Mouse (Mus musculus): Measurements from ENCODE around the gene Prrt1. TPM values are rescaled to one million over a fixed set of nuclear protein-coding genes. Genes with fewer than 3 reads are reported as not detected.
A peak's percentile ranks its signal among the peaks of the same experiment; 100 is the strongest.

Gene Prrt1
- total and polyA plus RNA-seq, 2 experiments from 2014 or later = 7.3 to 8.1 TPM

DNA sequence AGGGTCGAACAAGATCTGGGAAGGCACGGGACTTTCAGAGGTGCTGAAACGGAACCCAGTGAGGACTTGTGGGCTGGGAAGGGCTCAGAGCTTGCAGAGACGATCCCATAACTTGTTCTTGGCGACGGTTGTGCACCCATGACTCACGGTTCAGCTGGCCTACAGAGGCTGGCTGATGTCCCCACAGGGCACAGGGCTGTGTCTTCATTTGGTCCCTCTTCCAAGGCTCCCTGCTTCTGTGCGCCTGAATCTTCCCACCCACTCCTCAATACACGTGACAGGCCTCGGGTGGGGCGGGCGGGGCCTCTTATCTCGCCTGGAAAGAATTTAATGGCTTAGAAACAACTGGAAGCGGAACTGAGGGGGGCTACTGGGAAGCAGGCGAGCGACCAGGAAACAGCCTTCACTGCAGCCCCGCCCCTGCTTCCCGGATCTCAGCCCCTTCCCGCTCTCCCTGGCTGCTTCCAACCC is 31.8 kb downstream of the Prrt1 start:
- Histone ChIP-seq H3K4me3 (ENCODE audit: low read length) (peak overlapping the region; percentile 4; the same call in 1 of the 2 replicates), H3K9ac (replicated peaks; ENCODE audit: low read length) (no peak overlapping the region), H3K4me1 (ENCODE audit: insufficient read depth, low read length) (peaks cover 4% of the 10 kb centered on the region; the same call in 1 of the 2 replicates), H3K27ac (peak overlapping the region; percentile 15; the same call in 1 of the 2 replicates), H3K9me3 (ENCODE audit: low read length) (no peaks in the 10 kb centered on the region), H3K36me3 (ENCODE audit: insufficient read depth, low read length) (no peaks in the 10 kb centered on the region), H3K27me3 (ENCODE audit: insufficient read depth, low read length) (peaks cover 5% of the 10 kb centered on the region; the same call in 1 of the 2 replicates), H3K4me2 (ENCODE audit: low read depth, low read length) (peak overlapping the region; percentile 34)
- TF ChIP-seq CTCF (IDR thresholded peaks at IDR 0.05; ENCODE audit: low read depth) = no peak
- no peak for DNase-seq (ENCODE audit: low spot score)
- WGBS = 12% methylated on average over 19 of the region's 19 CpGs
- no peak for ATAC-seq

DNA sequence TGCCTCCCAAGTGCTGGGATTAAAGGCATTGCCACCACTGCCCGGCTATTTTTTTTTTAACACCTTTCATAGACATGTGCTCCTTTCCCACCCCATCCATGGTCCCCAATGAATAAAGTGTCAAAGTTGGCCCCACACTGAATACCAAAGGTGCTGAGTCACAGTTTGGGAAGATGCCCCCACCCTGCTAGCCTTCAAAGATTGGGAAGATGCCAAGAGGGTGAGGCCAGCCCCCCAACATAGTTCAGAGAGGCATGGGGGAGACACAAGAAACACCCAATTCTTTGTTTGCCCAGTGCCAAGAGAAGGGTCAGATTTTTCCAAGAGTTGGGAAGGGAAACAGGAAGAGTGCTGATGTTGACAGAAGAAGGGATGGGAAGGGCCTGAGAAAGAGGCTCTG is 33.1 kb downstream of the Prrt1 start:
- WGBS = 76% methylated on average over 1 of the region's 1 CpGs
- ATAC-seq = no peak

DNA sequence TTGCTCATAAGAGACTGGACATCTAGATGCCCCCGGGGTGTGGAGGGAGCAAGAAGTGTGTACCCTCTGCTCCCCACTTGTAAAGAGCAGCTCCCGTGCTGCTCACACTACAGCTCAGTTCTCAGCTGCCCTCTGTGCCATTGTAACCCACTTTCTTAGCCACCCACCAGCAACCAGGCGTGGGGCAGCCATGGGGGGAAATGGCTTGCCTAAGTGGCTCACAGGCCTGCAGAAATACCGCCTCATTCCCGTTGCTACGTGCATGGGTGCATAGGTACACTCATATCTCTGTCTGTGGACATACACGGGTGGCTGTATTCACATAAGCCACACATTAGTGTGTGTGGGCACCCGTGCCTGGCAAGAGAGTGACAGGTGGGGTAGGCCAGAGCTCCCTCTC is 33.6 kb downstream of the Prrt1 start:
- 82% methylated on average over 8 of the region's 8 CpGs for WGBS
- Histone ChIP-seq H3K4me2 (ENCODE audit: low read depth, low read length) (no peak overlapping the region), H3K9me3 (ENCODE audit: low read length) (no peaks in the 10 kb centered on the region), H3K27me3 (ENCODE audit: insufficient read depth, low read length) (peaks cover 5% of the 10 kb centered on the region; the same call in 1 of the 2 replicates), H3K27ac (no peak overlapping the region), H3K4me3 (ENCODE audit: low read length) (no peak overlapping the region), H3K9ac (replicated peaks; ENCODE audit: low read length) (no peak overlapping the region), H3K4me1 (ENCODE audit: insufficient read depth, low read length) (no peaks in the 10 kb centered on the region; the same call in 1 of the 2 replicates), H3K36me3 (ENCODE audit: insufficient read depth, low read length) (no peaks in the 10 kb centered on the region)
- no peak for ATAC-seq
- no peak for TF ChIP-seq CTCF (IDR thresholded peaks at IDR 0.05; ENCODE audit: low read depth)
- no peak for DNase-seq (ENCODE audit: low spot score)

More for the DNA sequence above, 33.1 kb downstream of the Prrt1 start:
- no peak overlapping the region for H3K27ac ChIP-seq
- no peaks in the 10 kb centered on the region for H3K36me3 ChIP-seq (ENCODE audit: insufficient read depth, low read length)
- no peak overlapping the region for H3K9ac ChIP-seq (replicated peaks; ENCODE audit: low read length)
- no peak overlapping the region for H3K4me2 ChIP-seq (ENCODE audit: low read depth, low read length)
- H3K27me3 ChIP-seq (ENCODE audit: insufficient read depth, low read length) = peaks cover 5% of the 10 kb centered on the region; the same call in 1 of the 2 replicates
- TF ChIP-seq CTCF (IDR thresholded peaks at IDR 0.05; ENCODE audit: low read depth) = no peak
- H3K9me3 ChIP-seq (ENCODE audit: low read length) = no peaks in the 10 kb centered on the region
- no peak for DNase-seq (ENCODE audit: low spot score)
- no peaks in the 10 kb centered on the region; the same call in 1 of the 2 replicates for H3K4me1 ChIP-seq (ENCODE audit: insufficient read depth, low read length)
- no peak overlapping the region for H3K4me3 ChIP-seq (ENCODE audit: low read length)

DNA sequence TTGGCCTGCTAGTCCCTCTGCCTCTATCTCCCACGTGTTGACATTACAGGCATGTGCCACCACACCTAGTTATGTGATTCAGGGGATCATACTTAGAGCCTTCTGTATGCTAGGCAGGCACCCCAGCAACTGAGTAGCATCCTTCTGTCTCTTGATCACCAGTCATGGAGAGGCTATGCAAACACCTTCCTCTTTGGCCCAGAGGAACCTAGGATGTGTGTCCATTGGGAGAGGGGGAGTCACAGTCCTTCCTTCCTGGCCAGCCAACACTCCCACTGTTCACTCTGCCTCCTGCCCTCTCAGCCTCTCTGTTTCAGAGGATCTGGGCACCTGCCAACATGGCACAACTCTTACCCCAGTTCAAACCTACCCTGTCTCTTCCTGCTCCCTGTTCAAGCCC is 34.2 kb downstream of the Prrt1 start:
- 32% methylated on average over 1 of the region's 1 CpGs for WGBS
- no peak for ATAC-seq
- no peak overlapping the region for H3K4me3 ChIP-seq (ENCODE audit: low read length)
- no peak overlapping the region for H3K27ac ChIP-seq
- peaks cover 5% of the 10 kb centered on the region; the same call in 1 of the 2 replicates for H3K27me3 ChIP-seq (ENCODE audit: insufficient read depth, low read length)
- no peaks in the 10 kb centered on the region for H3K9me3 ChIP-seq (ENCODE audit: low read length)
- no peaks in the 10 kb centered on the region; the same call in 1 of the 2 replicates for H3K4me1 ChIP-seq (ENCODE audit: insufficient read depth, low read length)
- no peak for TF ChIP-seq CTCF (IDR thresholded peaks at IDR 0.05; ENCODE audit: low read depth)
- no peak overlapping the region for H3K9ac ChIP-seq (replicated peaks; ENCODE audit: low read length)
- no peak overlapping the region for H3K4me2 ChIP-seq (ENCODE audit: low read depth, low read length)
- DNase-seq (ENCODE audit: low spot score) = no peak
- no peaks in the 10 kb centered on the region for H3K36me3 ChIP-seq (ENCODE audit: insufficient read depth, low read length)

DNA sequence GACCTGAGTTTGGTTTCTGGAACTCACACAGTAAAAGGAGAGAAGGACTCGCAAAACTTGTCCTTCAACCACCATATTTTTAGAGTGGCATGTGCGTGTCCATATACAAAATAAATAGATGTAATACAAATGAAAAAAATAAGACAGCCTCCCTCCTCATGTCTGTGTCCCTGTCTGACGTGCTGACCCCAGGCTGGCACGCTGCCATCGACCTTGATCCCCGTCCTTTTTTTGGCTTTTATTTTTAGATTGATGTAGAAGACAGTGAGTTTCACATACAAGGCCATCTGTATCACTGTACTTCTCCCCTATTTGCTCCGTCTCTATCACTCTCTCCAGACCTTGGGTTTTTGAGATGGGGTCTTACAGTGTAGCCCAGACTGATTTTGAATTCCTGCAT is 35.1 kb downstream of the Prrt1 start:
- Histone ChIP-seq H3K9me3 (ENCODE audit: low read length) (no peaks in the 10 kb centered on the region), H3K27ac (no peak overlapping the region), H3K4me2 (ENCODE audit: low read depth, low read length) (no peak overlapping the region), H3K9ac (replicated peaks; ENCODE audit: low read length) (no peak overlapping the region), H3K36me3 (ENCODE audit: insufficient read depth, low read length) (no peaks in the 10 kb centered on the region), H3K27me3 (ENCODE audit: insufficient read depth, low read length) (peaks cover 9% of the 10 kb centered on the region; the same call in 1 of the 2 replicates), H3K4me3 (ENCODE audit: low read length) (no peak overlapping the region), H3K4me1 (ENCODE audit: insufficient read depth, low read length) (no peaks in the 10 kb centered on the region; the same call in 1 of the 2 replicates)
- DNase-seq (ENCODE audit: low spot score) (no peak), ATAC-seq (no peak)
- WGBS = 75% methylated on average over 7 of the region's 7 CpGs
- no peak for TF ChIP-seq CTCF (IDR thresholded peaks at IDR 0.05; ENCODE audit: low read depth)

DNA sequence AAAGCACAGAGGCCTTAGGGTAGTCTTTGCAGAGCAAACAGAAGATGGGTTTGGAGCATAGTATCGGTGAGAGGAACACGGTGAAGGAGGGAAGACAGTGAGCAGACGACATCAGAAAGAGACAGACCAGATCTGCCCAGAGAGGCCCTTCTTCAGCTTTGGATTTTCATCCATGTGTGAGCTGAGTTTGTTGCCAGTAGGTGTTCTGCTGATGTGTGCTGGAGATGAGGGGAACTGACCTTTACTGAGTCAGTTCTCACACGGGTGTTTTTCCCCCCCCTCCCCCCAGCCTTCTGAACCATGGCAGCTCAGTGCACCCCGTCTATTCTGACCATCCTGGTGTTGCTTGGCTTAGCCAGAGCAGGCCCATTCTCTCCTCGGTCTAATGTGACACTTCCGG is 40.9 kb downstream of the Prrt1 start, which contains the start of gene Tnxb:
Gene Tnxb, plus strand, starts transcription at position 301 of the 400 bp plus-strand sequence.
- H3K4me3 ChIP-seq (ENCODE audit: low read length) = peak within 1 kb of the TSS; percentile 33
- no peak within 1 kb of the TSS for H3K27ac ChIP-seq
- ATAC-seq (no peak), DNase-seq (ENCODE audit: low spot score) (no peak)
- peak within 1 kb of the TSS; percentile 37; the same call in 1 of the 2 replicates for H3K9ac ChIP-seq (replicated peaks; ENCODE audit: low read length)
- H3K4me1 ChIP-seq (ENCODE audit: insufficient read depth, low read length) = peaks cover 8% of the 10 kb centered on the region; the same call in 1 of the 2 replicates
- TF ChIP-seq CTCF (IDR thresholded peaks at IDR 0.05; ENCODE audit: low read depth) = no peak
- no peaks in the 10 kb centered on the region for H3K9me3 ChIP-seq (ENCODE audit: low read length)
- peaks cover 31% of the 10 kb centered on the region for H3K27me3 ChIP-seq (ENCODE audit: insufficient read depth, low read length)
- no peaks in the 10 kb centered on the region for H3K36me3 ChIP-seq (ENCODE audit: insufficient read depth, low read length)
- H3K4me2 ChIP-seq (ENCODE audit: low read depth, low read length) = peak within 1 kb of the TSS; percentile 52
- WGBS = 65% methylated on average over 7 of the region's 7 CpGs

All from hindbrain, postnatal 0 days (tissue).